Mouse (Mus musculus) gastrocnemius, postnatal 4 days (tissue): Measurements from ENCODE around the gene Mbtd1. TPM values are rescaled to one million over a fixed set of nuclear protein-coding genes. Genes with fewer than 3 reads are reported as not detected.
"Not testable (repeated sequence)": the region's sequence is repeated elsewhere in the genome, so short reads cannot be mapped to it uniquely, and the experiment has no call there.

Source experiments
- DNase-seq, 2 experiments: peaks; one replicate each; pipeline ENCODE4 v3.0.0; 2021 to 2022; ENCODE audit warnings: low spot score in 2 of 2, mixed read lengths in 2 of 2
- long read RNA-seq, 2 experiments: library from polyadenylated mRNA; stranded (forward); transcript quantifications; one replicate each; pipeline ENCODE4 v2.0.0; 2021
- total RNA-seq, 2 experiments: library from RNA; stranded (reverse); gene quantifications; 2 replicates each; pipeline ENCODE4 v1.2.3; 2021

Gene Mbtd1
- total RNA-seq = 10 to 100 TPM; 37.4 to 37.8 TPM
- long read RNA-seq, experiment 1, full-length matches to known transcripts = 1 of 8 reads
- long read RNA-seq, experiment 1, partial matches to known transcripts = 3 of 8 reads
- long read RNA-seq, experiment 1, other reads (novel, unspliced or antisense) = 4 of 8 reads
- long read RNA-seq, experiment 2, partial matches to known transcripts = 2 of 6 reads
- long read RNA-seq, experiment 2, other reads (novel, unspliced or antisense) = 4 of 6 reads

DNA sequence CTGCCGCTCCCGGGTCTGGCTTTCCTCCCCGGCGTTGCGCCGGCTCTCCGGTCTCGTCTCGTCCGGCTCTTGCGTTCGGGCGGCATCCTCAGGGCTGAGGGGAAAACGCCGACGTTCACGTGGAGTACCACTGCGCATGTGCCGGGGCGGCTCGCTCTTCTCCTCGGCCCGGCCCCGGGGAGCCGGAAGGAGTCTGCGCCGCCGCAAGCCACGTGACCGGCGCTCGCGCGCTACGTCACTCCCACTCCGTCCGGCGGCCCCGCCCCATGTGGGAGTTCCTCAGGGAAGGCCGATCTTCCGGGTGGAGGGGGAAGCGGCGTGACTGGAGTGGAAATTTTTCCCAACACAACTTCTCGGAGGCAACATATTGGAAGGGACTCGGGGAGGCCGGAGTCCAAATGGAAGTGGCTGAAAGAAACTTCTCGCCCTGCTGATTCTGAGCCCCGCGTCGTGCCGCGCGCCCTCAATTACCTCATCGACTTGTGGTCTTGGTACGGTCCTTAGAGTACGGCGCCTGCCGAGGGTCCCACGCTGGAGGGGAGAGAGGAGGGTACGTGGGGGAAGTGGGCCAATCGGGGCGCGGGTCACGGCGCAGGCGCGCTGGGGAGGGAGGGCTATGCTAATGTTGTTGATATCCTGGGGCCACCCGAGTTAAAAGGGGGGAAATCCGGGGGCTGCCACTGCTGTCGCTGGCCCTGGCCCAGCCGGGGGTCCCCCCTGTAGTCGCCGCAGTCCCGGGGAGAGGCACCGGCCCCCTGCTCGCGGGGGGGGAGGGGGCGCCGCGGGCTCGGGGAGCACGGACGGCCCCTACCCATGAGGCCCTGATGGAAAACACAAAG, at the start of gene Mbtd1, which contains the start of gene Utp18:
TSS of gene Mbtd1 (plus strand) at position 281 of the 839 bp plus-strand sequence.
TSS of gene Utp18 (minus strand) at position 195 of the 839 bp plus-strand sequence.
- peak; percentile 98 to 99 for DNase-seq

DNA sequence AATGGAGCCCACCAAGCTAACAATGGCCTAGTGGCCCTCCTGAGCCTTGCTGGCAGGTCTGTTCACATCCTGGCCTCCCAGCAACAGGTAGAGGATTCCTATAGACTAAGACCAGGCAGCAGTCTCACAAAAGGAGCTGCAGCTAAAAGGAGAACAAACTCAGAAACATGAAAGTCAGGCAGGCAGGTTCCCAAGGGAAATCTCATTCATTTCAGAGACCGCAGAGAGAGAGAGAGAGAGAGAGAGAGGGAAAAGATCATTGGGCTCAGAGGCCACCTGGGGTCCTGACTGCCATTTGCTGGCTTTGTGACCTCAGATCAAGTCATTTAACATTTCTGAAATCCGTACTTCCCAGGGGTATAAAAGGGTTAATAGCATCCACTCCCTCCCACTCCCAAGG, 38.3 kb upstream of the Mbtd1 start:
- DNase-seq = no peak

DNA sequence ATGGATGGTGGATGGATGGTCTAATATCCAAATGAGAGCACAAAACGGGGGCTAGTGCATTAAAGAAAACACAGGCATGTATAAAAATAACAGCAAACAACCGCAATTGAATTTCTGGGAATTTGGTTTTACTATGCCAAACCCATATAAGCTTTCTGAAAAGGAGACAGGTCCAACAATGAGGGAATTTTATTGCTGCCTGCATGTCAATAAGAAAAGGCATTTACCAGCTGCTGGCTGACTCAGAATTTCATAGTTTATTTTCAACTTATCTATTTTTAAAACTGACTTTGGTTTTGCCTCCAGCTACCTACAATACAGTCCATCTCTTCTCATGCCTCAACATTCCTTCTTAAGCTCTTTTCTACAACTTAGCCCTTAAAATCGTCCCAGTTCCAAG, 33.1 kb upstream of the Mbtd1 start:
- no peak for DNase-seq

DNA sequence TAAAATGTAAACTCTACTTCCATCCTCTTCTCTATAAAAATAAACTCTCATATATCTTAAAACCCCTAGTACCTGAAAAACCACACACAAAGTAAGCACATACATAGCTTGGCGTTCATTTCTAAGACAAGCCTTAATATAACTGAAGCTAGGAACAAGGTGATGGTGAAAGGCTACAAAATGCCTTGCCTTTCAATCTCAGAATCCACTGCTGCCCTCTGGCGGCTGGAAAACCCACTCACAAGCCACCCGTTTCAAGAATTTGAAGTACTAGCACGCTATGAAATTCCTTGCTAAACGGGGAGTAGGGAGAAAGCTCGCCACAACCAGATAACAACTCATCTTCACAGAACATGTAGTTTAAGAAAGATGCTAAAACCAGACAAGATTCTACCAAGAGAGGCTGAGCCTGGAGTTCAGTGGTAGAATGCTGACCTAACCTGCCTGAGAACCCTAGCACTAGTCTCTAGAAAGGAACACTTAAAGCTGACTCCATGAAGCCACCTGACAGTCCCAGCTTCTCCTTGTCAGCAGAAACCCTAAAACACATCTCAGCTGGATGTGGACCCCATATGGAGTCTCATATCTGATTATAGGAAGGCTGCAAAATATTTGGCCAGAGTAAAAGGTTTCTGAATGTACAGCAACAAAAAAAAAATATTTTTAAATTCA, 29.2 kb upstream of the Mbtd1 start:
- DNase-seq = peak; percentile 49 to 72

DNA sequence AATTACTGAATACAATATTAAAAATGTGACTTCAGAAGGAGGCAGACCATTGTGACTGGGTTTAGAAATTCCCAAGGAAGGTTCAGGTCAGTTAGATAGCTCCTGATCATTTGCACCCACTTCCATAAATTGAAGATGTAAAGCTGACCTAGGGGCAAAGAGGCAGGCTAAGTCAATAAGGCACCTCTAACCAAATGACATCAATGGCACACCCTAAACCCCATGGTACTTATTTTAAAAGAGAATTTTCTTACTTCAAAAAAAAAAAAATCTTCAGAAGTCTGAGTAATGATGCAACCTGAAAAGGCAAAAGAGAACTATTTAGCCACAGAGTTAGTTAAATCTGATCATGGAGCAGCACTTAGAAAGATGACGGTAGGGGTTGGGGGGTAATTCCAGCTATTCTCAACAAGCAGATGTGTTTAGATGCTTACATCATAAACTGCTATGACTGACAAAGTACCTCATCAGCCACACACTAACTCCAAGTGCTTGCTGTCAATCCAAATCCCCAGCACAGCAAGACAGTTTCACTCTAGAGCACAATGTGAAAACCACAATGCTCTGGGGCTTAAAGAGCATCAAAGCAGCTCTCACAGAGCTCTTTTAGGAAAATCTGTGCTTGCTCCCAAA, 25.0 kb upstream of the Mbtd1 start:
- no peak for DNase-seq

DNA sequence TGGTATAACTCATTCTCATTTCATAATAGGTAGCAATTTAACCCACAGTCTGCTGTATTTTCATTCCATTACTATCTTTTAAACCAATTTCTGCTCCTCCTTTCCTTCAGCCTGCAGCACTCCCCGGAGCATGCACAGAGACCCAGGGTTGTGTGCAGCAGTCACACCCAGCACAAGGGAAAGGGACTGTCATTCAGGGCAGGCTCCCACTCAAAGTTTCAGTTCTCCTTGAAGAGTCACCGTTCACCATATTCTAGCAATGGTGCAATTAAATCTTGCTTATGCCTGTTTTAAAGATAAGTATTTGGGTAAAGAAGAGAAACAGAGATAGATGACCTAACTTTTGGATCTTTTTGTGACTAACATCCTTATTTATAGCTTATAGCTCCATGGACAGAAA, 24.5 kb upstream of the Mbtd1 start:
- no peak for DNase-seq

DNA sequence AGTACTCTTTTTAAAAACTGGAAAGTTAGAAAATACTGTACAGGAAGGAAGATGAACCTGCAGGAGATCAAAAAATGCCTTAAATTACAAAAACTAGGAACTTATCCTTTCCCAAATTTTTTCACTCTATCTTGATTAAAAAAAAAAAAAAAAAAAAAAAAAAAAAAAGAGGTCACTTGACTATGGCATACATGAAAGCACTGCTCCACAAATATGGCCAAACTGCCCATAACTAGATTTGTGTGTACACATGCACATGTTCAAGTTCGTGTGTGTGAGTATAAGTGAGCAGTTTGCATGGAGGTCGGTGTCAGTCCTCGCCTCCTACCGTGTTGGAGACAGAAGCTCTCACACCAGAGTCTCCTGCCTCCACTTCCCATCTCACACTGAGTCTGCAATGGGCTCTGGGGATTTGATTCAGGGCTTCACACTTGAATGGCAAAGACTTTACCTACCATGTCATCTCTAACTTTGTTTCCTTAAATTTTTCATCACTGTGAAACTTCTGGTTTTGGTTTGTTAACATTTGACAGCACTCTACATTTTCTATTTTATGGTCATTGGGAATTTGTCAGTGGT, 23.5 kb upstream of the Mbtd1 start:
- DNase-seq = no peak

DNA sequence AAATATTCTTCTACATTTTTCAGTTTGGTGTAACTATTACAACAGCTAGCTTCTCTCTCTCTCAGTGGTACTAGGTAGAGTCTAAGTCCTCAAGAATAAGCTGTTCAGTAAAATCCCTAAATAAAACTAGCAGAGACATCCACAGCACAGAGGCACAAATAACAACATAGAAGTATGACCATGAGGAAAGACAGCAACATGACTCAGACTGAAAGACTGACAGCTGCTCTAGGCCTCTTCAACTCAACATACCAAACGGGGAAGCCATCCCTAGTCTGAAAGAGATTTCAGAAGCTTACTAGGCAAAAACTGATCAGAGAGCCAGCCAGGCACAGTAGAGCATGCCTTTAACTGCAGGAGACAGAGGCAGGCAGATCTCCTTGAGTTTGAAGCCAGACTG, 23.0 kb upstream of the Mbtd1 start:
- DNase-seq = no peak

DNA sequence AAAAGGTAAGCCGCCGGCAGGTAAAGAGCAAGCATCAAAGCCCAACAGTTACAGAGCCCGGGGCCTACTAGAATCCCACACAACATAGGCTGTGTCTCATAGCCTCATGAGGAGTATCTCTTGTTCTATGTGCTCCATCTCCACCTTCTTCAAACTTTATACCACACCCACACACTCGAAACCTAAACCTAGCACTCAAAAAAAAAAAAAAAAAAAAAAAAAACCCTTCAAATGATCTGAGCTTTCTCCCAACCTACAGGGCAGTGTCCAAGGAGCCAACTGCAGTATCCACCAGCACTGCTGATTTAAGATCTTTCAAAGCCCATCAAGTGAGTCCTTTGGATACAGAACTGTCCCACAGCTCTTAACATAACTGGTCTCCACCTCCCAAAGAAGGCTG, 1.6 kb upstream of the Mbtd1 start:
- no peak for DNase-seq

DNA sequence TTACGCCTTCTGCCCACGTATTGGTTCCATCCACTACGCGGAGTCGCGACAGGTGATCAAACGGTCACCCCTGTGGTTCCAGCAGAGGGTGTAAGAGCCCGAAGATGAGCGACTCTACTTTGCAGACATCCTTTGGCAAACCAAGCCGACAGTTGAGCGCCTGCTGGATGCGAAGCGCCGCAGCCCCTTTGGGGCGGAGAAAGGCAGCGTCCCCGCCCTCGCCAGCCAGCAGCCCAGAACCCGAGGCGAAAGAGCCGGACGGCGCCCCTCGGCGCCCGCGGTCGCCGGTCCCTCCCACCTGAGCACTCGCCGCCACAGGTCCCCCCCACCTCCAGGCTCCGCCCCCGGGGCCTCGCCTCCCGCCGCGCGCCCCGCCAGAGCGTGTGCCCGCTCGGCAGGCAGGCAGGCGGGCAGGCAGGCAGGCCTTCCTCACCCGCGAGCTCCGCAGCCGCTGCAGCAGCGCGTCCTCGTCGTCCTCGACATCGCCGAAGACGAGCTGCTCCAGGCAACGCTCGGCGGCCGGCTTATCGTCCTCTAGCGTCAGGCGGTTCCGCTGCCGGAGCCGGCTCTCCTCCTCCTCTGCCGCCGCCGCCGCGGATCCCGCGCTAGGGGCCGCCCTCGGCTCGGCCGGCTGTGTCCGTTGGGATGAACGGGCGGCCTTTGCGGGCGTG, 616 bp upstream of the Mbtd1 start:
- DNase-seq = peak; percentile 50 to 53

DNA sequence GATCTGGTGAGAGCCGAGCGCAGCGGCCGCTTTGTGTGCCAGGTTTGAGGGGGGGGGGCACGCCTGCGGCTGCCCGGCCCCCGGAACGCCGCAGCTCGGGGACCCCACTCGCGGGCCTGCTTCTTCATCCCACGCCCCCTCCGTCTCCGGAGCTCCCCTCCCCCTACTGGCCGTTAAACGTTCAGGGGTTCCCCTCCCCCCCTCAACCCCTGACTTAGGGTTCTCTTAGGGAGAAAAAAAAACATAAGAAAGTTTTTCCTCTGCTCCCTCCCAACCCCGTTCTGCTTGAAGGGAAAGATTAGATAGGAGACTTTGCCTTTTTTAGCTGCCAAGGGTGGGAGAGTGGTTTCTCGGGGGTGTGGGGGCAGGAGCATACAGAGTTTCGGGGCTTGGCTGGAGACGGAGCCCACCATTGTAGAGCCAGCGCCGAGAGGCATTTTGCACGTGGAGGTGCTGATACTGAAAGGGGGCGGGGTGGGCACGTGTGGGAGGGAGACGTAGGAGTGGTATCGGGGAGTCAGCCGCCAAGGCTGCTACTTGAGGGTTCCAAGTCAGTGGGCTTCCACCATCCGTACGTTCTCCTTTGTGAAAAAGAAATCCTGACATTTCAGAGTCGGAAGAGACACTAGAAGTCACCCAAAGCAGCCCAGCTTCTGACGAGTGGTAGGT, 893 bp downstream of the Mbtd1 start:
- peak in 1 of 2 experiments; percentile 27 for DNase-seq

DNA sequence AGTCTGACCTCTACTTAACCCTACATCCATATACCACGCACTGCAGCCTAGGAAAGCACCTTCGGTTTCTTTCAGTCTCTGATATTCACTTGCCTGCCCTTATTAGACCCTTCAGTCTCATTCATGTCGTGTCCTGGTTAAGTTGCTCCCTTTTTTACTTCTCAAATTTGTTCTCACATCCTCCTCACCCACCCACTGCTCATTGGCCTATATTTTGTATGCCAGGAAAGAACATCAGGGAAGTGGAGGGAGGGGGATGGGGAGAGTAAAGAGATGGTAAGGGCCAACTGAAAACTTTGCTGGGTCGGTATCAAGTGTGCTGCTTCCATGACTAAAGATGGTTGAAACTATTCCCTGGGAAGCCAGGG, 1.4 kb downstream of the Mbtd1 start:
- DNase-seq = no peak

DNA sequence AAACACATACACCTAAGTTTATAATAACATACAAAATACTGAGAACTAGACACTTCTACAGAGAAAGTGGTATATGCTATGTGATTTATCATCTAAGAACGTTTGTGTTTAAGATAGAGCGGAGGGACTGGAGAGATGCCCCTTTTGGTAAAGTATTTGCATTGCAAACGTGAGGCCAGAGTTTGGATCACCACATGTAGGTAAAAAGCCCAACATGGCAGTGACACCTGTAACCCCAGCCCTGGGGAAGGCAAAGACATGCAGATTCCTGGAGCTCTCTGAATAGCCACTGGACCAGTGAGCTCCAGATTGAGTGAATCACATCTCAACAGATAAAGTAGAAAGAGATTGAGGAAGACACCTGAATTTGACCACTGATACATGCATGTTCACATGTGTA, 12.1 kb downstream of the Mbtd1 start:
- no peak for DNase-seq

DNA sequence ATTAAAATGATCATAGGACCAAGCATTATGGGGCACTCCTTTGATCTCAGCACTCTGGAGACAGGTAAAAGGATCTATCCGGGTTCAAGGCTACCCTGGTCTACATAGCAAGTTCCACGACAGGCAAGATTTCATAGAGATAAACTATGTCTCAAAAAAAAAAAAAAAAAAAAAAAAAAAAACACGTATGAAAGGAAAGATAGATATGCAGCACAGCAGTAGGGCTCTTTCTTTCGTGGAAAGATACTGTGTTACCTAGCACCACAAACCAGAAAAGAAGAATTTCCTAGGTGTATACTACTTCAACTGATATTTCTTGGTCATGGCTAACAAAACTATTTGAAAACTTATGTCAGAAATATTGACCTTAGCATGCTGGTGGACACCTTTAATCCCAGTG, 21.2 kb downstream of the Mbtd1 start:
- no peak for DNase-seq

DNA sequence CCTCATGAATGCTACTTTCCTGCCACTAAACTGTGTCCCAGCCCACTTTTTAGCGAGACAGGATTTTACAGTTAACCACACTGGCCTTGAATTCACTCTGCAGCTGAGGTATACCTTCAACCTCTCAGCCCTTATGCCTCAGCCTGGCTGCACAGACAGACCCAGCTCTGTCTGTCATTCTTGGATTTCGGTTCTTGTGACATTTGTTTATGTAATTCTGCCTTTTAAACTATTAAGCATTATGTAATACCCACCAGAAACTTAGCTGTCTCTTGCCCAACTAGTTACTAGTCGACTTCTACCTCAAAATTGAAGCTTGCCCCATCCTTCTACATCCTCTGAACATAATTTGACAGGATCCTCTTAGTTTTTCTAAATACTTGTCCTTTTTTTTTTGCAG, 22.2 kb downstream of the Mbtd1 start:
- DNase-seq = no peak

DNA sequence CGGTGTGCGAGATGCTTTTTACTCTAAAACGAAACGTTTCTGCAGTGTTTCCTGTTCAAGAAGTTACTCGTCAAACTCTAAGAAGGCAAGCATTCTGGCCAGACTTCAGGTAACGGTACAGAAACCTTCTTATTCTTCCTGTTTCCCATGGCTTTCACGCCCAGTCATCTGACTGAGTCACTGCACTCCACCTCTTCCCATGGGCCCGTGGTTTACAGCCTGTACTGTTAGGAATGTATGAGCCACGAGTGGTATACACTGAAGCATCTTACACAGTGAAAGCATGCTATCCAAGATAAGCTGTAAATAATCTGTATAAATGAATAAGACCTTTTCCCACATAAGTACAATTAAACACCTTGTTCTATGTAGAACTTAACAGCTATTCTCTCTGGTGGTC, 23.2 kb downstream of the Mbtd1 start:
- DNase-seq = no peak

DNA sequence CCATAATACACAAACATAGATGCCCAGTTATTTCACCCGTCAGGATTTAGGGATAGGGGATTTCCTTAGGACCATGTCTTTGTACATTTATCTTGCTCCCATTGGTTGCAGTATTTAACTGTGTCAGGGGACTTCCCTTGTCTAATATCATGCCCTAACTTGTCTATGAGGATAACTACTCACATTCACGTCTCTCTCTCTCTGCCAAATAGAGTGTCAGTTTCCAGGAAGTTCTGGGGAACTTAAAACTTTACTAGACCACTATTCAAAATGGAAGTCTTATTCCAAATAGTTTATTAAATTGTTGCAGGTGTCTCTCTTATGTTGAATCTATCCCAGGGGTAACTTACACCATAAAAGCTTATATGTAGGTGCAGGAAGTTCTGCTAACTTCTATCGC, 26.0 kb downstream of the Mbtd1 start:
- no peak for DNase-seq

DNA sequence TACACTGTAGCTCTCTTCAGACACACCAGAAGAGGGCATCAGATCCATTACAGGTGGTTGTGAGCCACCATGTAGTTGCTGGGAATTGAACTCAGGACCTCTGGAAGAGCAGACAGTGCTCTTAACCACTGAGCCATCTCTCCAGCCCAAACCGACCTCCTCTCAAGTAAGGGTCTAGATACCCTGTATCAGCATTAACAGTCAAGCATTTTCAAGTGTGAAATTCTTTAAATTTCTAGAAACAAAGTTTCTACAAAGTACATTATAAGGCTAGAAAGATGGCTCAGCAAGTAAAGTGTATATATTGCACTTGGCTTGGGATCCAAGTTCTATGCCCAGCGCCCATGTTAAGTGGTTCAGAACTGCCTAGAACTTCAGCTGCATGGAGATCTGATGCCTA, 29.4 kb downstream of the Mbtd1 start:
- DNase-seq = not testable (repeated sequence)

DNA sequence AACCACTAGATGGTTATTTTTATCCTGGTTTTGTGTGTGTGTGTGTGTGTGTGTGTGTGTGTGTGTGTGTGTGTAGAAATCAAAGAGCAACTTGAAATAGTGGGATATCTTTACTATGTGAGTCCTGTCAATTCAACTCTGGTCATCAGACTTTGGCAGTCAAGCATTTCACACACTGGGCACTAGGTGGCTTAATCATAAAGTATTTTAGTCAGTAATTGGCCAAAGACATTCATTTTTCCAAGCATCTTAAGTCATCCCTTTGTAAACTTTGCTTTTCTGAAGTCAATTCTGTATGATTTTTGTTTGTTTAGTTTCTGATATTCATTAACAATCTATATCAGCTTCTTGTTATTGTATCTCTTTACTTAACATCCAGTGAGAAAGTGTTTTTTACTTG, 43.5 kb downstream of the Mbtd1 start:
- no peak for DNase-seq

DNA sequence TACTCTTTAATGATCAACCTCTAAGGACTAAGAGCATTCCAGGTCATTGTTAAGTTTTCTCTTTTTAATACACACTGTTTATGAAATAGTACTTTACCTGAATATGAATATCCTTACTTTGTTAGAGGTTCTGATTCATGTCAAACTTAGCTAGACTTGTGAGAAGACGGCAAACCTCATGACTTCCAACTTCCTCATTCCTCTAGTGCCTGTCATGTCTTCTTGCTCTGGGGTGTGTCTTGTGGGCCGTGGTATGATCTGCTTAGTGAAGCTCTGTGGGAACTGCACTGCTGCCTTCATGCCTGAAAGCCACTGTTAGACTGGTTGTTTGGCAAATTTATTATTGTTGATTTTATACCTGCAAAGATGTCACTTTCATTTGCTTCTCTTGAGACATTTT, 55.3 kb downstream of the Mbtd1 start:
- no peak for DNase-seq
